Mouse (Mus musculus): ENCODE data around the gene Lpin3.

- TF ChIP-seq CTCF (IDR thresholded peaks at IDR 0.05; ENCODE audit: extremely low read depth, insufficient read depth, insufficient read length, insufficient replicate concordance) (no peak), POLR2A (IDR thresholded peaks at IDR 0.05; ENCODE audit: low read depth, low read length) (no peak)
Measured at GRCm38 (mm10) chr2:160869446-160869845, 11.0 kb upstream of the Lpin3 start.

Data from spleen, adult 2 months (tissue).